Mouse (Mus musculus) testis, adult 2 months (tissue): ENCODE measurements around the gene Plin5.

Source experiments
- CTCF ChIP-seq: fragments of 200-500 bp; IDR thresholded peaks from 2 replicates; pipeline ENCODE4 v1.5.1; 2012; ENCODE audit warnings: low read depth, mild to moderate bottlenecking, inconsistent platforms, low read length, moderate library complexity; ENCODE audit not compliant: control insufficient read depth, insufficient read depth, insufficient replicate concordance
- POLR2A ChIP-seq: fragments of 200-500 bp; IDR thresholded peaks from 2 replicates; pipeline ENCODE4 v1.6.1; 2012; ENCODE audit warnings: low read depth, mild to moderate bottlenecking, inconsistent platforms, low read length, moderate library complexity; ENCODE audit not compliant: control insufficient read depth

GRCm38 (mm10) chr17:56136558-56136957 is 19.2 kb upstream of the Plin5 start:
- TF ChIP-seq POLR2A: no peak
- TF ChIP-seq CTCF: no peak
